Mouse (Mus musculus) liver, postnatal 0 days (tissue): ENCODE measurements at regions not wholly inside any gene's neighbourhood (a gene's known extent, or its start where the extent isn't known, plus 50 kb on each side); places are given as distances from the start of the nearest gene placed in this dataset.

Source experiments
- ATAC-seq: fragments of 200-750 bp; cut with Nextera tagmentation; 2 replicates; pipeline ENCODE4 v1.8.0; 2017; ENCODE audit warnings: mild to moderate bottlenecking, moderate library complexity
- DNase-seq: peaks from one replicate; pipeline ENCODE4 v3.0.0-alpha.2; 2016
- H3K27ac ChIP-seq: fragments of 300-500 bp; sonication (generic); 2 replicates; pipeline ENCODE4 v1.5.1; 2014; ENCODE audit warnings: antibody characterized with exemption, moderate library complexity, mild to moderate bottlenecking, low read depth
- H3K27me3 ChIP-seq: fragments of 300-500 bp; sonication (generic); 2 replicates; pipeline ENCODE4 v1.6.1; 2014; ENCODE audit warnings: low read length, control low read depth, mixed read lengths; ENCODE audit not compliant: insufficient read depth
- H3K36me3 ChIP-seq: fragments of 300-500 bp; sonication (generic); replicated peaks from 2 replicates; pipeline ENCODE4 v1.6.1; 2014; ENCODE audit warnings: mild to moderate bottlenecking, control low read depth, low read length, moderate library complexity, mixed read lengths; ENCODE audit not compliant: insufficient read depth
- H3K4me1 ChIP-seq: fragments of 300-500 bp; sonication (generic); 2 replicates; pipeline ENCODE4 v1.6.1; 2014; ENCODE audit warnings: antibody characterized with exemption, mild to moderate bottlenecking, control low read depth; ENCODE audit not compliant: insufficient read depth
- H3K4me2 ChIP-seq: fragments of 300-500 bp; sonication (generic); 2 replicates; pipeline ENCODE4 v1.6.1; 2014; ENCODE audit warnings: low read depth, mild to moderate bottlenecking, low read length, moderate library complexity, mixed read lengths
- H3K4me3 ChIP-seq: fragments of 300-500 bp; sonication (generic); 2 replicates; pipeline ENCODE4 v1.5.1; 2014; ENCODE audit warnings: low read depth, low read length
- H3K9ac ChIP-seq: fragments of 300-500 bp; sonication (generic); replicated peaks from 2 replicates; pipeline ENCODE4 v1.6.1; 2014; ENCODE audit warnings: mild to moderate bottlenecking, moderate library complexity
- H3K9me3 ChIP-seq: fragments of 300-500 bp; sonication (generic); 2 replicates; pipeline ENCODE4 v1.6.1; 2016; ENCODE audit warnings: mild to moderate bottlenecking, control low read depth, low read length, mixed read lengths
- CTCF ChIP-seq: sonication (generic); IDR thresholded peaks from 2 replicates; pipeline ENCODE4 v1.5.1; 2016; ENCODE audit warnings: antibody characterized with exemption, low read depth
- EP300 ChIP-seq: IDR thresholded peaks from 2 replicates; pipeline ENCODE4 v1.6.1; 2016; ENCODE audit warnings: antibody characterized with exemption, low read depth, mild to moderate bottlenecking
- WGBS: fragments of 180-500 bp; shearing (Covaris S2); extraction: QIAGEN DNeasy Blood & Tissue Kit; methylation state at CpG from one replicate; pipeline ENCODE4 v1.1.7; 2014; ENCODE audit not compliant: insufficient replicate concordance; 5-methylcytosine and 5-hydroxymethylcytosine counted together

DNA sequence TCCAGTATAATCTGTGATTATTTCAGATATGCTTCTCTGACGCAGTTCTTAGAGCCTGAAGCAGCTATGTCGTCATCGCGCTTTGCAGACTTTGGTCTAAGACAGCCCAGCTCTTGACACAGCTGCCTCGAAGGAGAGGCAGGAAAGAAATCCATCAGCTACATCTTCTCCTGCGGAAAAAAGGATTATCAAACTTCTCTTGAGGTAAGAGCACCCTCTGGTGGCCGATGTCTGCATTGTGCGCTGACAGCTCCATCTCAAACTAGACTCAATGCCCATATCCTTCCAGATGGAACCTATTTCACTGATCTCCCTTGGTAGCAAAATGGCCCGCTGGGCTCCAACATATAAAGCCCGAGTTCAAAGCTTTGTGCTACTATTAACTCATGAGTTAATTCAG is 96.8 kb upstream of the Cop1 start:
- DNase-seq (peak; percentile 67), ATAC-seq (no peak)
- Histone ChIP-seq H3K4me1 (no peaks in the 10 kb centered on the region), H3K27me3 (no peaks in the 10 kb centered on the region), H3K27ac (no peak overlapping the region), H3K4me2 (no peak overlapping the region), H3K36me3 (no peaks in the 10 kb centered on the region), H3K9ac (no peak overlapping the region), H3K9me3 (no peaks in the 10 kb centered on the region), H3K4me3 (no peak overlapping the region)
- WGBS = 15% methylated on average over 10 of the region's 10 CpGs
- TF ChIP-seq EP300 (no peak), CTCF (peak; percentile 89)

DNA sequence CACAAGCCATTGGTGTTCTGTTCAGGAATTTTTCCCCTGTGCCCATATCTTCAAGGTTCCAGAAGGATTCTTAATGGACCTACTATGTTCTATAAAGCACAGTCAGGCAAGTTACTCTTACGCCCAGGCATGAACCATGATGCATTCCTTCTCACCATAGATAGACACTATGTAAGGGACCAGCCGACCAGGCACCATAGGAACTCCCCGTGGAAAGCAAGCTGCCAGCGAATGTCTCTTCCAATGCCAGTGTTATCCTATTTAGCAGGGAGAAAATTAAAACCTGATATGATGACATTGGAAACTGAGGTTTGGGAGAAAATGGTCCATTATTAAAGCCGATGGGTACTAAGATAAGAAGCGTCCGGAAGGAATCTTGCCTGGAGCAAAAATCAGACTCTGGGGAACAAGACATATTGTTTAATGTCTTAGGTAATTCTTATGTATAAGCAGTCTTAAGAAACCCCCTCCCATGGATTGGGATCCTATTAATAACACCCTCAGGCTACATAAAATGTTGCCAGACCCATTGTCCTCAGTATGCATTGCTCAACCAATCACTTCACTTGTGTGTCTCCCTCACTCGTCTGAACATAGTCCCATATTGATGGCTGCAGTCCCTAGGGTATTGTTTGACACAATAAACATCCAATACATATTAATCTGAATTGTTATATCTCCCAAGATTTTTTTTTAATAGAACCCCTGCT is 84.2 kb upstream of the Cop1 start:
- Histone ChIP-seq H3K9ac (no peak overlapping the region), H3K4me2 (no peak overlapping the region), H3K27me3 (no peaks in the 10 kb centered on the region), H3K36me3 (no peaks in the 10 kb centered on the region), H3K4me1 (no peaks in the 10 kb centered on the region), H3K4me3 (no peak overlapping the region), H3K27ac (no peak overlapping the region), H3K9me3 (no peaks in the 10 kb centered on the region)
- no peak for TF ChIP-seq CTCF
- no peak for TF ChIP-seq EP300
- DNase-seq = no peak
- WGBS = 87% methylated on average over 8 of the region's 8 CpGs
- ATAC-seq = no peak

DNA sequence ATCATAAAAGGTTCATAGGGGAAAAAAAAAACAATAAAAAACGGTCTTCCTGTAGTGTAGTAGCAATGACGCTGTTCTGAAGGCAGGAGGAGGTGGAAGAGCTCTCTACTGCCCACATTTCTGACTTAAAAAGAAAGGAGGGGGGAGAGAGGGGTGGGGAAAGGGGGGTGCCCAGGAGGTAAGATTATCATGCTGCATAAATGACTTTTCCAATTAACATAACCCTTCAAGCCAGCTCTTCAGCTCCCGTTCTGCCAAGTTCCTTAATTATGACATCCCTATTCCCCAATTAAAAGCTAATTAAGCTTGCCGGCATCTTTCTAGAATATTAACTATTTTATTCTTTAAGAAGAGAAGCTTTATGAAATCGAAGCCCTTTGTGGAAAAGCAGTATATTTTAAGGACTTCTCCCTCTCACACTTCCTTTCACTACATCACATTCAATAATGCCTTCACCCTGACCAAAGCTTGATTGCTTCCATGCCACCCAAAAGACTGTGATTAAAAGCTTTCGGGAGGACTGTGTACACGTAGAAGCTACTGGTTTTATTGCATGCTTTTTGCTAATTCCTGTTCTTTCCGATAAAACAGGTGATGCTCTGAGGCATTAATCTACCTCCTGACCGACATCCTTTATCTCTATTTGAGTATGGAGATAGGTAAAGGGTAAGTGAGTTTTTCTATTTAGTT is 83.5 kb upstream of the Cop1 start:
- H3K9me3 ChIP-seq = no peaks in the 10 kb centered on the region
- H3K4me1 ChIP-seq = no peaks in the 10 kb centered on the region
- 69% methylated on average over 9 of the region's 9 CpGs for WGBS
- H3K27ac ChIP-seq = no peak overlapping the region
- no peak overlapping the region for H3K4me3 ChIP-seq
- no peak for TF ChIP-seq CTCF
- no peak for TF ChIP-seq EP300
- H3K27me3 ChIP-seq = no peaks in the 10 kb centered on the region
- no peak overlapping the region for H3K9ac ChIP-seq
- no peak overlapping the region for H3K4me2 ChIP-seq
- DNase-seq (no peak), ATAC-seq (no peak)
- no peaks in the 10 kb centered on the region for H3K36me3 ChIP-seq

DNA sequence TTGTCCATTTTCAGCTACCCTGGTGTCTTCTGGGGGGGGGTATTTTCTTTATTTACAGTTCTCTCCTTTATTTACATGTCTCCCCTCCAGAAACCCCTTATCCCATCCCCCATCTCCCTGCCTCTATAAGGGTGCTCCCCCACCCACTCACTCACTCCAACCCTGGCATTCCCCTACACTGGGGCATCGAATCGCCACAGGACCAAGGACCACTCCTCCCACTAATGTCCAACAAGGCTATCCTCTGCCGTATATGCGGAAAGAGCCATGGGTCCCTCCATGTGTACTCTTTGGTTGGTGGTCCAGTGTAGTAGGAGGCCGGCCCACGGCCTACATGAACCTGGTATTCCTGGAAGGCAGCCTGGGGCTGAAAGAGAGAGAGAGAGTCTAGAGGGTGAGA is 82.9 kb upstream of the Cop1 start:
- Histone ChIP-seq H3K27me3 (no peaks in the 10 kb centered on the region), H3K9me3 (no peaks in the 10 kb centered on the region), H3K36me3 (no peaks in the 10 kb centered on the region), H3K4me2 (no peak overlapping the region), H3K27ac (no peak overlapping the region), H3K4me1 (no peaks in the 10 kb centered on the region), H3K4me3 (no peak overlapping the region), H3K9ac (no peak overlapping the region)
- WGBS = 83% methylated on average over 6 of the region's 6 CpGs
- DNase-seq (no peak), ATAC-seq (no peak)
- TF ChIP-seq EP300 (no peak), CTCF (no peak)

DNA sequence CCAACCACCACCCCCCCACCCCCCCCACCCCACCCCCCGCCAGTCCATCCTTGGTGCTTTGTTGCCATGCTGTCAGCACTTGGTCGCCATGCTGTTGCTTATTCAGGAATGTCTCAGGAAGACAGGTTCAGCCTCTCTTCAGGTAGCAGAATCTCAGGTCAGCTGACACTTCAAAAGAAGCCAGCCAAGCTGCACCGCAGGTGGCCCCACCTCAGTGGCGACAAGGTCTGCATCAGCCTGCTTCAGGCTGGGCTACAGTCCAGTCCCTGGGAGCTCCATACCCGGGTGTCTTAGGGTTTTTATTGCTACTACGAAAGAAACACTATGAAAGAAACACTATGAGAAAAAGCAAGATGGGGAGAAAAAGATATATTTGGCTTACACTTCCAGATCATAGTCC is 82.4 kb upstream of the Cop1 start:
- no peak for TF ChIP-seq EP300
- no peak for TF ChIP-seq CTCF
- Histone ChIP-seq H3K4me2 (no peak overlapping the region), H3K4me3 (no peak overlapping the region), H3K27ac (no peak overlapping the region), H3K9me3 (no peaks in the 10 kb centered on the region), H3K27me3 (no peaks in the 10 kb centered on the region), H3K36me3 (no peaks in the 10 kb centered on the region), H3K9ac (no peak overlapping the region), H3K4me1 (no peaks in the 10 kb centered on the region)
- WGBS = 65% methylated on average over 6 of the region's 6 CpGs
- DNase-seq (no peak), ATAC-seq (no peak)

DNA sequence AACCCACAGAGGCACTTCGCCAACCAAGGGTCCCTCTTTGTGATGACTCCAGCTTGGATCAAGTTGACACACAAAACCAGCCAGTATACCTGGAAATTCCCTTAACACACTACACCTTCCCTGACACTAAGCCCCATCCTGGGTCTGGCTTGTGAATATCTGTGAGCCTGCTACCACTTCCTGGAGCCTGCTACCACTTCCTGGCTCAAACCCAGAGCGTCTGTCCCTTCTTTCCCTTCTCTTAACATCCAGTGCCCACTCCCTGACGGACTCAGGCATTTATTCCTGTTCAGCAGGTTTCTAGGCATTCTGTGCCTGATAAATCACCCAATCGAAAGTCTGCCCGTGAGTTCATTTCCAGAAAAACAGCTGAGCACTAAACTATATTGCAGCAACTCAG is 81.8 kb upstream of the Cop1 start:
- no peak for DNase-seq
- H3K36me3 ChIP-seq = no peaks in the 10 kb centered on the region
- WGBS = 55% methylated on average over 5 of the region's 5 CpGs
- no peaks in the 10 kb centered on the region for H3K27me3 ChIP-seq
- H3K9me3 ChIP-seq = no peaks in the 10 kb centered on the region
- H3K4me1 ChIP-seq = no peaks in the 10 kb centered on the region
- H3K4me2 ChIP-seq = no peak overlapping the region
- no peak overlapping the region for H3K4me3 ChIP-seq
- ATAC-seq = no peak
- no peak overlapping the region for H3K27ac ChIP-seq
- no peak overlapping the region for H3K9ac ChIP-seq
- no peak for TF ChIP-seq CTCF
- TF ChIP-seq EP300 = no peak
